Mouse (Mus musculus) CH12.LX (cell line): ENCODE data around the gene Dlx4.

Experiments
- BHLHE40 ChIP-seq: IDR thresholded peaks from 2 replicates; pipeline ENCODE4 v1.6.1; 2011; ENCODE audit warnings: mild to moderate bottlenecking, low read depth, low read length, improper control_type of control experiment
- CTCF ChIP-seq, 2 experiments: IDR thresholded peaks in 1 of 2; conservative IDR thresholded peaks in 1 of 2; 2 replicates each; pipeline ENCODE4 v1.5.1; 2011 to 2012; ENCODE audit warnings: low read depth in 2 of 2, low read length in 2 of 2, improper control_type of control experiment in 1 of 2, inconsistent platforms in 1 of 2, mild to moderate bottlenecking in 1 of 2, moderate library complexity in 1 of 2
- E2F4 ChIP-seq: IDR thresholded peaks from 2 replicates; pipeline ENCODE4 v1.6.1; 2011; ENCODE audit warnings: low read depth, low read length, improper control_type of control experiment; ENCODE audit not compliant: insufficient replicate concordance
- EP300 ChIP-seq: IDR thresholded peaks from 2 replicates; pipeline ENCODE4 v1.6.1; 2011; ENCODE audit warnings: low read length, improper control_type of control experiment
- KAT2A ChIP-seq: IDR thresholded peaks from 2 replicates; pipeline ENCODE4 v1.6.1; 2012; ENCODE audit warnings: low read length, improper control_type of control experiment, inconsistent platforms; ENCODE audit not compliant: insufficient replicate concordance
- MAFK ChIP-seq: IDR thresholded peaks from 2 replicates; pipeline ENCODE4 v1.6.1; 2011; ENCODE audit warnings: low read length, improper control_type of control experiment; ENCODE audit not compliant: insufficient replicate concordance
- MAX ChIP-seq: IDR thresholded peaks from 2 replicates; pipeline ENCODE4 v1.6.1; 2011; ENCODE audit warnings: low read length, improper control_type of control experiment
- MXI1 ChIP-seq: IDR thresholded peaks from 2 replicates; pipeline ENCODE4 v1.6.1; 2011; ENCODE audit warnings: mild to moderate bottlenecking, low read depth, low read length, improper control_type of control experiment
- MYC ChIP-seq: IDR thresholded peaks from 2 replicates; pipeline ENCODE4 v1.6.1; 2011; ENCODE audit warnings: low read depth, mild to moderate bottlenecking, improper control_type of control experiment, low read length
- POLR2A ChIP-seq: IDR thresholded peaks from 2 replicates; pipeline ENCODE4 v1.6.1; 2011; ENCODE audit warnings: low read depth, mild to moderate bottlenecking, improper control_type of control experiment, low read length
- RCOR1 ChIP-seq: conservative IDR thresholded peaks from 2 replicates; pipeline ENCODE4 v1.6.1; 2012; ENCODE audit warnings: low read depth, mild to moderate bottlenecking, inconsistent platforms, low read length, improper control_type of control experiment
- SMC3 ChIP-seq: IDR thresholded peaks from 2 replicates; pipeline ENCODE4 v1.6.1; 2011; ENCODE audit warnings: low read depth, low read length, improper control_type of control experiment

DNA sequence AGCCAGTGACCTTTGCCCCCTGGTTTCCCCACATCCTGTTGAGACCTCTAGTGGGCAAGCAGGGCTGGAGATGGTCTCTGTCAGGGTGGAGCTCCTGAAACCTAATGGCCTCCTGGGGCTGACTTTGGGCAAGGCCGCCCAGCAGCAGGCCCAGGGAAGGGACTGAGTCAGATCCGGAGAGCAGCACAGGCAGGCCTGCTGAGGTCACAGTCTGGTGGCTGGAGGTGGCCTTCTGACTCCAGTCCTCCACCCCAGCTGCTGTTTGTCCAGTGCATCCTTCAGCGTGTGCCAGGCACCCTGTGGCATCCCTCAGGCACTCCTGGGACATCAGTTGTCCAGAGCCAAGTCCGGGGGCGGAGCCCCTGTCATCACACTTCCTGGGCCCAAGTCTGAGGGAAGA is 19.8 kb upstream of the Dlx4 start:
- TF ChIP-seq CTCF (conservative IDR thresholded peaks at IDR 0.05 in 1 of 2, IDR thresholded peaks at IDR 0.05 in 1 of 2; ENCODE audit: low read depth in 2 of 2, low read length in 2 of 2): no peak
- TF ChIP-seq EP300: no peak; the same call in 1 of the 2 replicates
- TF ChIP-seq POLR2A: no peak
- no peak for TF ChIP-seq RCOR1
- TF ChIP-seq E2F4: no peak
- no peak for TF ChIP-seq KAT2A
- TF ChIP-seq MAFK: no peak
- TF ChIP-seq MAX: no peak
- no peak for TF ChIP-seq MXI1
- no peak for TF ChIP-seq BHLHE40
- TF ChIP-seq SMC3: no peak
- TF ChIP-seq MYC: no peak
